Mouse (Mus musculus): ENCODE results near the gene Olfr569. TPM values are rescaled to one million over a fixed set of nuclear protein-coding genes. Genes with fewer than 3 reads are reported as not detected.

Olfr569 gene
- polyA plus RNA-seq, 1 experiment from 2014 or later, result not detected

DNA sequence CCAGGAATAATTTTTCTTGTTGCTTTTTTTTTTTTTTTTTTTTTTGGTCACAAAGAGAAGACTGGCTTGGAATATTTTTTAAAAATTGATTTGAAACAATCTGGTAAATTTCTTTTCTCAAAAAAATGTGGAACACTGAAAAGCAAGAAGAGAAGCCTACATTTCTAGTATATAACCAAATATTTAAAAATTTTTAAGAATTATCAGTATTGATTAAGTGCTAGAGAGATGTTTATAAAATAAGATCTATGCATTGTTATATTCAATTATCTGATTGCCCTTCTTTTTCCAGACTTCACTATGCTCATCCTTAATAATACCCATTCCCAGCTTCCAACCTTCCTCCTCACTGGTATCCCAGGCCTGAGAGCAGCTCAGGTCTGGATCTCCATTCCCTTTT lies 13.9 kb downstream of the Olfr569 start, which contains the start of gene Olfr568:
Gene Olfr568, plus strand, starts transcription at position 301 of the 400 bp plus-strand sequence.
- Histone ChIP-seq H3K4me3 (ENCODE audit: low read depth, low read length) (no peak within 1 kb of the TSS), H3K27me3 (ENCODE audit: insufficient read depth, low read length) (no peaks in the 10 kb centered on the region), H3K36me3 (ENCODE audit: insufficient read depth) (no peaks in the 10 kb centered on the region), H3K4me2 (no peak within 1 kb of the TSS), H3K27ac (ENCODE audit: low read depth) (no peak within 1 kb of the TSS), H3K9me3 (ENCODE audit: low read depth, low read length) (no peaks in the 10 kb centered on the region), H3K4me1 (ENCODE audit: insufficient read depth) (no peaks in the 10 kb centered on the region), H3K9ac (no peak within 1 kb of the TSS)
- no peak for TF ChIP-seq CTCF (IDR thresholded peaks at IDR 0.05; ENCODE audit: low read depth)
- no peak for ATAC-seq (ENCODE audit: insufficient read depth)
- no peak for DNase-seq

DNA sequence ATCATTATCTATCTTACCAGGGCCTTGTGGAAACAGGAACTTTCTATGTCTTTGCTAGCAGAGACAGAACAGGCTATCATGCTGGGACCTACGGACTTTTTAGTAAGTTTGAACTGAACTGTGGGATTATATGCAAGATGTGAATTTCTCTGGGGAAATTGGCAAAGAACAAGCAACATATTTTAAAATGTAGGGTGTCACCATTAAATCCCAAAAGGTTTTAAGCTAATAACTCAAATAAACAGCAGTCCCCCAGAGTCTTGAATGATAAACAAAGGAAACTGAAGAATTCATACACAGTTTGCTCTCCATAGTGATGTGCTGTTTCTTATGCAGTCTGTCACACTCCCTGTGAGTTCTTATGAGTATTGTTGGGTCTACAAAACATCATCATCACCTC lies 32.0 kb downstream of the Olfr569 start, which contains the start of gene Olfr566:
Gene Olfr566, minus strand, starts transcription at position 101 of the 400 bp plus-strand sequence.
- H3K4me1 ChIP-seq (ENCODE audit: insufficient read depth), result no peaks in the 10 kb centered on the region
- no peak within 1 kb of the TSS for H3K27ac ChIP-seq (ENCODE audit: low read depth)
- no peaks in the 10 kb centered on the region for H3K36me3 ChIP-seq (ENCODE audit: insufficient read depth)
- H3K9ac ChIP-seq, result no peak within 1 kb of the TSS
- no peak within 1 kb of the TSS for H3K4me2 ChIP-seq
- no peaks in the 10 kb centered on the region for H3K9me3 ChIP-seq (ENCODE audit: low read depth, low read length)
- DNase-seq (no peak), ATAC-seq (ENCODE audit: insufficient read depth) (no peak)
- H3K27me3 ChIP-seq (ENCODE audit: insufficient read depth, low read length), result no peaks in the 10 kb centered on the region
- no peak within 1 kb of the TSS for H3K4me3 ChIP-seq (ENCODE audit: low read depth, low read length)
- WGBS, result 74% methylated on average over 1 of the region's 1 CpGs
- no peak for TF ChIP-seq CTCF (IDR thresholded peaks at IDR 0.05; ENCODE audit: low read depth)

DNA sequence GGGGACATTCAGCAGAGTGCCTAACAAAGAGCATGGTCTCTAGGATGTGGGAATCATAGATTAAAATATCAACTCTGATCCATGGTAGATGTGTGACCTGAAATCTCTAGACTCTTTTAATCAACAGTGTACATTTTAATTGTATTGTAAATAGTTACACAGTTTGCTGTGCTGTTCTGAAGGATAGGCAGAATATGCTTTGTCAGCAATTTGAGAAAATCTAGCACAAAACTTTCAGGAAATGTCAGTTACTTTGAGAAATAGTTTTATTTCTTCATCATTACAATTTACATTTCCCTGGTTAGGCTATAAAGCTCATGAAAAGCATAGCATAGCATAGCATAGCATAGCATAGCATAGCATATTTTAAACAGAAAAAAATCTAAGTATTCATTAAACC lies 34.9 kb downstream of the Olfr569 start:
- Histone ChIP-seq H3K36me3 (ENCODE audit: insufficient read depth) (no peaks in the 10 kb centered on the region), H3K9ac (no peak overlapping the region), H3K27ac (ENCODE audit: low read depth) (no peak overlapping the region), H3K4me2 (no peak overlapping the region), H3K9me3 (ENCODE audit: low read depth, low read length) (no peaks in the 10 kb centered on the region), H3K4me1 (ENCODE audit: insufficient read depth) (no peaks in the 10 kb centered on the region), H3K4me3 (ENCODE audit: low read depth, low read length) (no peak overlapping the region), H3K27me3 (ENCODE audit: insufficient read depth, low read length) (no peaks in the 10 kb centered on the region)
- DNase-seq (no peak), ATAC-seq (ENCODE audit: insufficient read depth) (no peak)
- TF ChIP-seq CTCF (IDR thresholded peaks at IDR 0.05; ENCODE audit: low read depth), result no peak

Other genes with a start within 250 kb of the Olfr569 start
- not detected in 2 replicates for gene Olfr555, start 232.1 kb downstream of the Olfr569 start, polyA plus RNA-seq (2014; fragmentation: Nextera tagmentation; extraction: Ambion mirVana)
- gene Olfr556, start 226.0 kb downstream of the Olfr569 start, polyA plus RNA-seq (2014; fragmentation: Nextera tagmentation; extraction: Ambion mirVana), result not detected in 2 replicates
- 13.7 and 16.1 TPM in 2 replicates for gene Trim68, start 203.6 kb downstream of the Olfr569 start, polyA plus RNA-seq (2014; fragmentation: Nextera tagmentation; extraction: Ambion mirVana)
- gene Olfr557, start 195.0 kb downstream of the Olfr569 start, polyA plus RNA-seq (2014; fragmentation: Nextera tagmentation; extraction: Ambion mirVana), result not detected in 2 replicates
- 0.12 TPM in 1 of 2 replicates, not detected in the other for gene Olfr558, start 188.7 kb downstream of the Olfr569 start, polyA plus RNA-seq (2014; fragmentation: Nextera tagmentation; extraction: Ambion mirVana)
- not detected in 2 replicates for gene Olfr33, start 171.8 kb downstream of the Olfr569 start, polyA plus RNA-seq (2014; fragmentation: Nextera tagmentation; extraction: Ambion mirVana)
- gene Olfr559, start 163.4 kb downstream of the Olfr569 start, polyA plus RNA-seq (2014; fragmentation: Nextera tagmentation; extraction: Ambion mirVana), result not detected in 2 replicates
- not detected in 2 replicates for gene Olfr560, start 131.5 kb downstream of the Olfr569 start, polyA plus RNA-seq (2014; fragmentation: Nextera tagmentation; extraction: Ambion mirVana)
- 0.09 and 0.12 TPM in 2 replicates for gene Olfr78, start 131.4 kb downstream of the Olfr569 start, polyA plus RNA-seq (2014; fragmentation: Nextera tagmentation; extraction: Ambion mirVana)
- not detected in 2 replicates for gene Olfr561, start 119.7 kb downstream of the Olfr569 start, polyA plus RNA-seq (2014; fragmentation: Nextera tagmentation; extraction: Ambion mirVana)
- not detected in 2 replicates for gene Olfr564, start 87.4 kb downstream of the Olfr569 start, polyA plus RNA-seq (2014; fragmentation: Nextera tagmentation; extraction: Ambion mirVana)
- gene Olfr566, start 32.1 kb downstream of the Olfr569 start, polyA plus RNA-seq (2014; fragmentation: Nextera tagmentation; extraction: Ambion mirVana), result not detected in 2 replicates
- not detected in 2 replicates for gene Olfr568, start 13.8 kb downstream of the Olfr569 start, polyA plus RNA-seq (2014; fragmentation: Nextera tagmentation; extraction: Ambion mirVana)
- gene Olfr570, start 3.7 kb upstream of the Olfr569 start, polyA plus RNA-seq (2014; fragmentation: Nextera tagmentation; extraction: Ambion mirVana), result not detected in 2 replicates
- gene Olfr571, start 26.7 kb upstream of the Olfr569 start, polyA plus RNA-seq (2014; fragmentation: Nextera tagmentation; extraction: Ambion mirVana), result not detected in 2 replicates
- not detected in 2 replicates for gene Olfr572, start 33.5 kb upstream of the Olfr569 start, polyA plus RNA-seq (2014; fragmentation: Nextera tagmentation; extraction: Ambion mirVana)
- not detected in 2 replicates for gene Olfr573-ps1, start 51.7 kb upstream of the Olfr569 start, polyA plus RNA-seq (2014; fragmentation: Nextera tagmentation; extraction: Ambion mirVana)
- not detected in 2 replicates for gene Olfr574, start 57.6 kb upstream of the Olfr569 start, polyA plus RNA-seq (2014; fragmentation: Nextera tagmentation; extraction: Ambion mirVana)
- gene Olfr575, start 67.9 kb upstream of the Olfr569 start, polyA plus RNA-seq (2014; fragmentation: Nextera tagmentation; extraction: Ambion mirVana), result not detected in 2 replicates
- gene Olfr576, start 71.8 kb upstream of the Olfr569 start, polyA plus RNA-seq (2014; fragmentation: Nextera tagmentation; extraction: Ambion mirVana), result not detected in 2 replicates
- not detected in 2 replicates for gene Olfr577, start 85.1 kb upstream of the Olfr569 start, polyA plus RNA-seq (2014; fragmentation: Nextera tagmentation; extraction: Ambion mirVana)
- not detected in 2 replicates for gene Olfr578, start 98.4 kb upstream of the Olfr569 start, polyA plus RNA-seq (2014; fragmentation: Nextera tagmentation; extraction: Ambion mirVana)
- not detected in 2 replicates for gene Olfr582, start 147.1 kb upstream of the Olfr569 start, polyA plus RNA-seq (2014; fragmentation: Nextera tagmentation; extraction: Ambion mirVana)
- gene Olfr583, start 160.4 kb upstream of the Olfr569 start, polyA plus RNA-seq (2014; fragmentation: Nextera tagmentation; extraction: Ambion mirVana), result not detected in 2 replicates
- gene Olfr584, start 191.0 kb upstream of the Olfr569 start, polyA plus RNA-seq (2014; fragmentation: Nextera tagmentation; extraction: Ambion mirVana), result not detected in 2 replicates
- not detected in 2 replicates for gene Olfr585, start 206.8 kb upstream of the Olfr569 start, polyA plus RNA-seq (2014; fragmentation: Nextera tagmentation; extraction: Ambion mirVana)
- not detected in 2 replicates for gene Olfr586, start 234.8 kb upstream of the Olfr569 start, polyA plus RNA-seq (2014; fragmentation: Nextera tagmentation; extraction: Ambion mirVana)
- gene Olfr588-ps1, start 250.0 kb upstream of the Olfr569 start, polyA plus RNA-seq (2014; fragmentation: Nextera tagmentation; extraction: Ambion mirVana), result not detected in 2 replicates